Comparison of ENCODE assay signal across 8 mouse cellular contexts in genomic region chr11:43667038-43667745, GRCm38 (mm10). TPM values are rescaled to one million over a fixed set of nuclear protein-coding genes. Genes with fewer than 3 reads are reported as not detected.
DNase-seq lines count a peak whose midpoint lies in the region; ATAC-seq lines count a peak whose summit lies in the region.
"Had no signal": no experiment of that assay in that cellular context is flagged by ENCODE, and none has a peak within 500 bp of the region (broad histone marks: within the 10 kb centered on the region; RNA-seq: fewer than 3 reads in every experiment).

No protein-coding gene starts in this region.

- H3K9ac ChIP-seq in liver, embryonic 11.5 days (ENCODE audit: low read depth, low read length), result no peak overlapping the region
- H3K9ac ChIP-seq: lung, embryonic 15.5 days had no signal

- no peaks in the 10 kb centered on the region for H3K36me3 ChIP-seq in embryonic facial prominence, embryonic 10.5 days (replicated peaks)
- no peaks in the 10 kb centered on the region for H3K36me3 ChIP-seq in liver, embryonic 11.5 days (ENCODE audit: control insufficient read depth, insufficient read depth, low read length)
- H3K36me3 ChIP-seq: lung, embryonic 15.5 days had no signal

- peaks cover 19% of the 10 kb centered on the region for H3K4me1 ChIP-seq in embryonic facial prominence, embryonic 10.5 days
- no peaks in the 10 kb centered on the region; the same call in 1 of the 2 replicates for H3K4me1 ChIP-seq in liver, embryonic 11.5 days (replicated peaks; ENCODE audit: control insufficient read depth, insufficient read depth, low read length)
- H3K4me1 ChIP-seq: lung, embryonic 15.5 days had no signal

- no peak overlapping the region for H3K4me3 ChIP-seq in embryonic facial prominence, embryonic 10.5 days
- H3K4me3 ChIP-seq in liver, embryonic 11.5 days (ENCODE audit: low read depth, low read length), result no peak overlapping the region
- H3K4me3 ChIP-seq: lung, embryonic 15.5 days had no signal

- peak; percentile 5 for DNase-seq in right cerebral cortex, adult 18-20 months
- DNase-seq in right cerebral cortex, postnatal 25 days, result no peak
- DNase-seq in embryonic facial prominence, embryonic 10.5 days (ENCODE audit: low spot score), result no peak
- no peak for DNase-seq in liver, embryonic 11.5 days (ENCODE audit: low spot score)
- DNase-seq in yolk sac, embryonic 10.5 days (ENCODE audit: low spot score), result peak; percentile 35
- DNase-seq in left cerebral cortex, postnatal 14 days (ENCODE audit: low spot score in 2 of 2), result no peak
- no peak for DNase-seq in urinary bladder, postnatal 25 days (ENCODE audit: low spot score)

- WGBS in embryonic facial prominence, embryonic 10.5 days, result 68% methylated on average over 19 of the region's 19 CpGs
- whole genome bisulfite sequencing in liver, embryonic 11.5 days, result 73% methylated on average over 19 of the region's 19 CpGs

- ATAC-seq in liver, embryonic 11.5 days (replicated peaks; ENCODE audit: low FRiP score), result peak; percentile 74

- no peaks in the 10 kb centered on the region for H3K27me3 ChIP-seq in embryonic facial prominence, embryonic 10.5 days (replicated peaks; ENCODE audit: low read depth, poor library complexity, severe bottlenecking)
- H3K27me3 ChIP-seq in liver, embryonic 11.5 days (replicated peaks; ENCODE audit: control insufficient read depth, insufficient read depth, low read length), result no peaks in the 10 kb centered on the region
- H3K27me3 ChIP-seq: lung, embryonic 15.5 days had no signal

- no peak overlapping the region for H3K4me2 ChIP-seq in liver, embryonic 11.5 days
- H3K4me2 ChIP-seq: lung, embryonic 15.5 days had no signal

- intact Hi-C loops in left cerebral cortex, postnatal 14 days (cut with DNase I), result no loop called here

- no peaks in the 10 kb centered on the region for H3K9me3 ChIP-seq in embryonic facial prominence, embryonic 10.5 days
- H3K9me3 ChIP-seq in liver, embryonic 11.5 days (ENCODE audit: control insufficient read depth, low read length), result no peaks in the 10 kb centered on the region
- H3K9me3 ChIP-seq: lung, embryonic 15.5 days had no signal

- peak overlapping the region; percentile 40 for H3K27ac ChIP-seq in embryonic facial prominence, embryonic 10.5 days (replicated peaks)
- no peak overlapping the region for H3K27ac ChIP-seq in liver, embryonic 11.5 days (ENCODE audit: low read depth, low read length)
- H3K27ac ChIP-seq: lung, embryonic 15.5 days had no signal

RNA-seq across cellular contexts. Expression of gene Pwwp2a, which starts 14.6 kb away (rescaled TPM):
- 27.5 and 28.8 TPM in 2 replicates for polyA plus RNA-seq in embryonic facial prominence, embryonic 10.5 days (2016; fragmentation: Nextera tagmentation; extraction: Ambion mirVana)
- polyA plus RNA-seq in liver, embryonic 11.5 days (2014; fragmentation: Nextera tagmentation; extraction: Ambion mirVana), result 26.1 and 30.3 TPM in 2 replicates
- 10 to 100 TPM; 56.7 to 58.3 TPM for total RNA-seq in left cerebral cortex, postnatal 14 days (2021)

Comparison
In these comparisons a context has a peak if more than half of its experiments do, and no peak if none do; other contexts are left out.
1. DNase-seq: peak in right cerebral cortex, adult 18-20 months (single experiment) and yolk sac, embryonic 10.5 days (single experiment); none in right cerebral cortex, postnatal 25 days (single experiment), embryonic facial prominence, embryonic 10.5 days (single experiment), liver, embryonic 11.5 days (single experiment), left cerebral cortex, postnatal 14 days (0 of 2) and urinary bladder, postnatal 25 days (single experiment).